Mouse (Mus musculus) left cerebral cortex, postnatal 14 days (tissue): ENCODE data around the gene Tmem274. TPM values are rescaled to one million over a fixed set of nuclear protein-coding genes. Genes with fewer than 3 reads are reported as not detected.
A peak's percentile ranks its signal among the peaks of the same experiment; 100 is the strongest.
"Not testable (repeated sequence)": the region's sequence is repeated elsewhere in the genome, so short reads cannot be mapped to it uniquely, and the experiment has no call there.

Experiments
- DNase-seq, 2 experiments: peaks; one replicate each; pipeline ENCODE4 v3.0.0; 2021 to 2022; ENCODE audit warnings: low spot score in 2 of 2, mixed read lengths in 1 of 2
- intact Hi-C: fragments of 180-260 bp; cut with DNase I; formaldehyde crosslinking; loops from one replicate; pipeline ENCODE4 v1.15.1; 2025
- long read RNA-seq, 2 experiments: library from polyadenylated mRNA; stranded (forward); transcript quantifications; one replicate each; pipeline ENCODE4 v2.0.0; 2021
- total RNA-seq, 2 experiments: library from RNA; stranded (reverse); gene quantifications; 2 replicates each; pipeline ENCODE4 v1.2.3; 2021

The Tmem274 gene
- not detected for total RNA-seq
- long read RNA-seq, experiment 1, result 0 reads
- long read RNA-seq, experiment 2, result 0 reads

- intact Hi-C loops, result no loop called here
- DNase-seq, result no peak
Observed at GRCm38 (mm10) chr4:149477078-149477477, at the start of gene Tmem274. Gene Tmem274 (plus strand): TSS chr4:149477378.

- intact Hi-C loops, result no loop called here
Observed at GRCm38 (mm10) chr4:149429592-149429991, 47.6 kb upstream of the Tmem274 start.

GRCm38 (mm10) chr4:149431887-149432286 lies 45.3 kb upstream of the Tmem274 start:
- DNase-seq, intact Hi-C loops: not testable (repeated sequence)

More at GRCm38 (mm10) chr4:149429592-149429991, 47.6 kb upstream of the Tmem274 start:
- DNase-seq, result no peak

- intact Hi-C loops, result no loop called here
- DNase-seq, result no peak
Observed at GRCm38 (mm10) chr4:149440576-149440975, 36.6 kb upstream of the Tmem274 start.

GRCm38 (mm10) chr4:149442436-149442835 lies 34.7 kb upstream of the Tmem274 start:
- DNase-seq, result no peak
- intact Hi-C loops, result no loop called here

- DNase-seq, result no peak
- intact Hi-C loops, result no loop called here
Observed at GRCm38 (mm10) chr4:149444465-149444864, 32.7 kb upstream of the Tmem274 start.

GRCm38 (mm10) chr4:149444964-149445701 lies 32.0 kb upstream of the Tmem274 start:
- peak; percentile 87 to 88 for DNase-seq
- intact Hi-C loops, result loop anchor here (1.0 kb wide), 1 partner anchor 19 kb away; the partner anchor contains the start of gene Ube4b

GRCm38 (mm10) chr4:149445868-149446267 lies 31.3 kb upstream of the Tmem274 start:
- intact Hi-C loops, result loop anchor here (1.0 kb wide), 1 partner anchor 20 kb away; the partner anchor contains the start of gene Ube4b

GRCm38 (mm10) chr4:149446309-149446708 lies 30.9 kb upstream of the Tmem274 start:
- intact Hi-C loops, result no loop called here
- no peak for DNase-seq

More at GRCm38 (mm10) chr4:149445868-149446267, 31.3 kb upstream of the Tmem274 start:
- DNase-seq, result peak; percentile 30 to 46

GRCm38 (mm10) chr4:149450636-149451035 lies 26.5 kb upstream of the Tmem274 start:
- DNase-seq, result no peak
- intact Hi-C loops, result no loop called here

GRCm38 (mm10) chr4:149453656-149454055 lies 23.5 kb upstream of the Tmem274 start:
- intact Hi-C loops, result no loop called here

GRCm38 (mm10) chr4:149454263-149454662 lies 22.9 kb upstream of the Tmem274 start:
- intact Hi-C loops, result no loop called here

More at GRCm38 (mm10) chr4:149453656-149454055, 23.5 kb upstream of the Tmem274 start:
- peak; percentile 19 to 45 for DNase-seq

GRCm38 (mm10) chr4:149454879-149455278 lies 22.3 kb upstream of the Tmem274 start, which contains the start of gene Rbp7:
Gene Rbp7 (minus strand): TSS chr4:149454978.
- intact Hi-C loops, result no loop called here
- no peak for DNase-seq

More at GRCm38 (mm10) chr4:149454263-149454662, 22.9 kb upstream of the Tmem274 start:
- DNase-seq, result no peak

GRCm38 (mm10) chr4:149457163-149457562 lies 20.0 kb upstream of the Tmem274 start:
- DNase-seq, intact Hi-C loops: not testable (repeated sequence)

GRCm38 (mm10) chr4:149457831-149458430 lies 19.2 kb upstream of the Tmem274 start:
- intact Hi-C loops, result no loop called here
- no peak for DNase-seq

GRCm38 (mm10) chr4:149458526-149458925 lies 18.7 kb upstream of the Tmem274 start:
- intact Hi-C loops, result no loop called here
- DNase-seq, result no peak

- intact Hi-C loops, result no loop called here
Observed at GRCm38 (mm10) chr4:149459425-149459824, 17.8 kb upstream of the Tmem274 start.

GRCm38 (mm10) chr4:149460475-149460874 lies 16.7 kb upstream of the Tmem274 start:
- intact Hi-C loops, DNase-seq: not testable (repeated sequence)

More at GRCm38 (mm10) chr4:149459425-149459824, 17.8 kb upstream of the Tmem274 start:
- DNase-seq, result no peak

- DNase-seq, result peak in 1 of 2 experiments; percentile 17
- intact Hi-C loops, result no loop called here
Observed at GRCm38 (mm10) chr4:149461579-149462304, 15.4 kb upstream of the Tmem274 start.
